Mouse (Mus musculus): ENCODE data around the gene Slc1a3.
A peak's percentile ranks its signal among the peaks of the same experiment; 100 is the strongest.

Gene Slc1a3

DNA sequence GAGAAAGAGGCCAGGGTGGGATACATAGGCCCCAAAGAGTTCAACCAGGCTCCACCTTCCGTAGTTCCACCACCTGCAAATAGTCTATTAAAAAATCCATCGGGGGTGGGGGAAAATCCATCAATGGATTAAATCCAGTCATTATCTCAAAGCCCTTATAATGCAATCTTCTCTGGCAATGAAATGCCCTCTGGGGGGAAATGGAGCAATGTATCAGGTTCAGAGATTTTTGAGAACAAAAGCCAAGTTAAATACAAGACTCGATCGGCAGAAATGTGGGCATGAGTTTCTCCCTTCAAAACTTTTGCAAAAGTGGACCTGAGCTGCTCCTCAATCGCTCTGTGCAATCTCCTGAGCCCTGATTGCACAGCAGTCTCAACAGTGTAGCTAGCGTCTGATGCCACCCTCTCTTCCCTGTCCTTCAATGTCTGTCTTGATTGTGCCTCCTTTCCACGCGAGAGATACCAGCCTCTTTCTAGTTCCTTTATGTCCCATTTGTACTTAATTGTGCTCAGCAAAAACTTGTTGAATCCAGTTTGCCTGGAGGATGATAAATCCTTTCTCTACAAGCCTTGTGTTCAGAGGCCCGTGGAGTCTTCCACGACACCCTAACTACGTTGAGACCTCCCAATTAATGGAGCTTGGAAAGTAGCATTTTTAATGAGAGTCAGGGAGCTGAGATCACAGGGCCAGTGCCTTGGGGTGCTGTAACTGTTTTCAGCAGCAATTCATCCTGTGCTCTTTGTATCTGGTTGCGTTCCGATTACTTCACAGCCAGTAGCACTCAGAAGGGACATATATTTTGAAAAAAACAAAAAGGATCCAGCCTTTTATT lies 109.0 kb downstream of the Slc1a3 start:
- no peak for DNase-seq

DNA sequence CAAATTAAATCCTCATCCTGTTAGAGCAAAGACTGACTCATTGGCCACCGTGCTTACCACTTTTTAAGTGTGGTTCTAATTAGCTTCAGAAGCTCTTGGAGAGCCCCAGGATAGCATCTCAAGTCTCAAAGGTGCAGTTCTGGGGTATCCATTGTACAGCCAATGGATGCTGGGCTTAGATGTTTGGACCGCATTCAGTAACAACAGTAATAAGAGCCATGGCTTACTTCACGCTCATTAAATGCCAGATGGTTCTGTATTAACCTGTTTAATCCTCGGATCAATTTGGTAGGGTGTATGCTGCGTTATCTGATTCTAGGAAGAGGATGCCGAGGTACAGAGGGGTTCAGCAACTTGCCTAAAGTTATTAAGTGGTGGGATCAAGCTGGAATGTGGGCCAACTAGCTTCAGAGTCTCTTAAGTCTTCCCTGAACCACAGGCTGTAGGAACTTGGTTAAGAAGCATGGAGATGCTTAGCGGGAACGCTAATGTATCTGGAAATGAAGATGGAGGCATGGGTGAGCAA lies 114.1 kb downstream of the Slc1a3 start:
- DNase-seq = no peak

DNA sequence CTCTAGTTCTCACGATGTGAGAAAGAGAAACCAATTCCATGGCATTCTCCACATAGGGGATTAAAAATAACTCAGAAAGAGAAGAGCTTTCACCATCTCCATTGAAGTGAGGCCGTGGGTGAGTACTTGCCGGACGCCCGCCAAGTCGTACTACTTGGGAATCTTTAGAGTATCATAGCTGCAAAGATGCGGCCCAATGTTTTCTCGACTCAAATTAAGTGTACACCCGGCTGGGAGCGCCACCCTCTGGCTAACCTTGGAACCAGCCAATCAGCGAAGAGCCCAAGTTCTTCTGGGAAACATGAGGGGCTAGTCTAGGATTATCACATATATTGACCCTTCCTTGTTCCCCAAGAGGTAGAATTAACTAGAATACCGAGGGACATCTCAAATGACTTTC lies 115.3 kb downstream of the Slc1a3 start:
- no peak for DNase-seq

DNA sequence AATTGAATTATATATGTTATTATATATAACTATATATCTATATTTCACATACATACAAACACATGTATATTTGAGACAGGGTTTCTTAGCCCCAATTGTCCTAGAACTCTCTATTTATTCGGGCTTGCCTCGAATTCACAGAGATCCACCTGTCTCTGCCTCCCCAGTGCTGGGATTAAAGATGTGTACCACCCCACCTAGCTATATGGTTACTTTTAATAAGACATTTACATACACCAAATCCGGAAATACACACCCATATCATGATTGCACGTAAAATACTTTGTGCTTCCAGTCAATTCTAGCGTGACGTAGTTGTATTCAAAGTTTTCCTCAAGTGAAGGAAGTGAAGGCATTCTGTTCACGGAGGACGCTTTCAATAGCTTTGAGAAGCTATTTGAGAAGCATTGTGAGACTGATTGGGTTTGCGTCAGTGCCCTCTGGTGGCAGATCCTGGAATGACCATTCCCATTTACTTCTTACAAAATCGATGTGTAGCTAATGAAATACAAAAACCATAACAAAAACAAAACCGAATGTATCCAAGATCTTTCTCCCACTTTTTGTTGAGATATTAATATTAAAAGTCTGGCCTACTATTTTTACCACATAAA lies 121.0 kb downstream of the Slc1a3 start:
- peak; percentile 75 to 82 for DNase-seq

DNA sequence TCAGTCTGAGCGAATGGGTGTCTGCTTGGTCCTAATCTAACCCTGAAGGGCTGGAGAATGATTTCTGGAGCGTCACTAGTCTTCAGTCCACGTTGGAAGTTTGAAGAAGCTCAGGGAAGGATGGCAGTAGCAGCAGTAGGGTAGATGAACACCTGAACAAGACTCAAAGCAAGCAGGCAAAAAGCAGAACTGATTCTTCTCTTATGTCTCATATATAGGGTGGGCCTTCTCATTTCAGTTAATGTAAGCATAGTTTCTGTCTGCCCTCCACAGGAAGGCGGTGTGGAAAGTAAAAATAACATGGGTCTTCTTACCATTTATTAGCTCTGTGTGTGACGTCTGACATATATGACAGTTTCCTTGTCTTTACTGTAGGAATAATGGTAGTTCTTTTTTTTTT lies 122.5 kb downstream of the Slc1a3 start:
- DNase-seq = no peak

DNA sequence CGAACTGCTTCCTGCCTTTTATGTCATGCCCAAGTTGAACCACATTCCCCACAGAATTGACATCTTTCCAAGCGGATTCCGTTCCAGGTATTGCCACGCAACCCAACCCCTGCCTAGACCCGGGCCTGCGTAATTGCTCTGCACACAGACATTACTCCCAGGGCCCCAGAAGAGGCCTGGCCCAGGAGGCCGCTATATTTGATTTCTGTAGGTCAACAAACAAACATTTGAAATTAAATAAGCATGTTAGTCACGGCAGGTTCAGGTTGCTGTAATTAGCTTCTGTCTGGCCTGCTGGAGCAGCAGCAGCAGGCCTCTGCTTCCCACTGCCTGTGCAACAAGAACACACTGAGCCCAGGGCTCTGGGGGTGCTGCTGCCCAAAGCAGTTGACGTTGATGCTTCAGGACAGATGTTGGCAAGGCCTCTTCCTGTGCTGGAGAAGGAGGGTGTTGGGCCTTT lies 123.7 kb downstream of the Slc1a3 start:
- DNase-seq = no peak
